22 mouse cellular contexts compared by ENCODE assay signal in the genomic region with DNA sequence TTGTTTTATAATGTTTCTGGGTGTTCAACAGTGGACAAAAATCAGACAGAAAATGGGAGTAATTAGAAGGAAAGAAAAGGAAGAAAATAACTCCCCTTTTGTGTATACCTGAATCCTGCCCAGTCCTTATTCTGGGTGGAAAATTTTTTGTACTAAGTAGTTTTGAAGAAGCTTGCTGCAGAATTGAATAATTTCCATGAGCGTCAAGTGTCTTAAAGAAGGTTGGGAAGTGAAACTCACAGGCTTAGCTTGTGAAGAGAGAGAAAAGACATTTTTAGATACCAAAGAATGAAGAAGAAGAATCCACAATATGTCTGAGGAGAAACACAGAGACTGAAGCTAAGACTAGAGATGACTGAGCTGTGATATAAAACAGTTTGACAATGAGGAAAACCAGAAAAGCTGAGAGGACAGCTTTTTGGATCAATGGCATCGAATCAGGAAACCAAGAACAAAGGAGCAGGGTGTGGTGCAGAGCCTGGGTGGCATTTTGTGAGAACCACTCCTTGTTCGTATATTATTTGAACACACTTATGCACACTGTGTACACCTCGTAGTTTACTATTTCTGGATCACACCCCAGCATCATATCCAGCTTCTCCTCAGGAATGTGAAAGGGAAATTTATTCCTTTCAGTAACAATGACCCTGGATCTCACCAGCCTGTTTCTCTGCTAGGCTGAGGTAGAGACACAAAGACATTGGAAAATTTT.
"Had no signal": no experiment of that assay in that cellular context is flagged by ENCODE, and none has a peak within 500 bp of the region (broad histone marks: within the 10 kb centered on the region; RNA-seq: fewer than 3 reads in every experiment).

No protein-coding gene starts in this region.

- H3K4me1 ChIP-seq: intestine, embryonic 15.5 days; kidney, embryonic 15.5 days; limb, embryonic 13.5 days; liver, embryonic 12.5 days; liver, embryonic 15.5 days had no signal

- DNase-seq: kidney, adult 11 months; kidney, adult 8-10 months; kidney, postnatal 10 days; kidney, postnatal 4 days; left cerebral cortex, postnatal 4 days; liver; lung, adult 2 months; lung, postnatal 14 days; lung, postnatal 4 days; midbrain, embryonic 14.5 days; right cerebral cortex, adult 18-20 months; right cerebral cortex, postnatal 14 days; right cerebral cortex, postnatal 4 days; thymus, adult 2 months; thymus, postnatal 14 days; thymus, postnatal 4 days had no signal

- ATAC-seq: intestine, embryonic 15.5 days; liver, embryonic 12.5 days had no signal

- H3K9ac ChIP-seq: intestine, embryonic 15.5 days; kidney, embryonic 15.5 days; limb, embryonic 13.5 days; liver, embryonic 12.5 days; liver, embryonic 15.5 days had no signal

- H3K4me3 ChIP-seq: intestine, embryonic 15.5 days; kidney, embryonic 15.5 days; limb, embryonic 13.5 days; liver, embryonic 12.5 days; liver, embryonic 15.5 days had no signal

- H3K36me3 ChIP-seq: intestine, embryonic 15.5 days; kidney, embryonic 15.5 days; limb, embryonic 13.5 days; liver, embryonic 12.5 days; liver, embryonic 15.5 days had no signal

- H3K27ac ChIP-seq: intestine, embryonic 15.5 days; kidney, embryonic 15.5 days; limb, embryonic 13.5 days; liver, embryonic 12.5 days; liver, embryonic 15.5 days had no signal

- H3K4me2 ChIP-seq: intestine, embryonic 15.5 days; kidney, embryonic 15.5 days; limb, embryonic 13.5 days; liver, embryonic 12.5 days; liver, embryonic 15.5 days; midbrain, embryonic 11.5 days had no signal

- H3K9me3 ChIP-seq: intestine, embryonic 15.5 days; kidney, embryonic 15.5 days; limb, embryonic 13.5 days; liver, embryonic 12.5 days; liver, embryonic 15.5 days had no signal

- H3K27me3 ChIP-seq: intestine, embryonic 15.5 days; kidney, embryonic 15.5 days; limb, embryonic 13.5 days; liver, embryonic 12.5 days; liver, embryonic 15.5 days had no signal
